8 mouse cellular contexts compared by ENCODE assay signal in the genomic region with DNA sequence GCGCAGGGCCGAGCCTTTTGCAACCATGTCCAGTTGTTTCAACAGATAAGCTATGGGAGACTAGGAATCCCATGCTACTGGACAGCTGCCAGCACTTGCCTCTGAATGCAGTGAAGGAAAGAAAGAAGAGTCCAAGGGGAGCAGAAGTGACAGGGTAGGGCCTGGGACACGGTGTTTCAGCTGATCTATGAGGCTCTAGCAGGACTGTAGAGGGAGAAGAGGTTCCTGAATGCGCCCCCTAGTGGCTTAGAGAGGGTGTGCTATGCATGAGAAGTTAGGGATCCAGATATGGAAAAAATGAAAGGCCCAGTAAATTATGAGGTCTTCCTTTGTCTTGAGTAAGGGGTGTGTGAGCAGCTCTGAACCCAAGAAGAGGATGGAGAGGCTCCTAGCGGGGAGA. TPM values are rescaled to one million over a fixed set of nuclear protein-coding genes. Genes with fewer than 3 reads are reported as not detected.
A peak's percentile ranks its signal among the peaks of the same experiment; 100 is the strongest.
DNase-seq lines count a peak whose midpoint lies in the region; ATAC-seq and TF ChIP-seq lines count a peak whose summit lies in the region.

No protein-coding gene starts in this region.

- no peaks in the 10 kb centered on the region for H3K36me3 ChIP-seq in hindbrain, embryonic 11.5 days (ENCODE audit: control insufficient read depth, insufficient read depth, low read length)
- no peaks in the 10 kb centered on the region for H3K36me3 ChIP-seq in hindbrain, embryonic 13.5 days
- no peaks in the 10 kb centered on the region for H3K36me3 ChIP-seq in ES-Bruce4 (ENCODE audit: control insufficient read depth, insufficient read depth, low read length, poor library complexity, severe bottlenecking)
- no peaks in the 10 kb centered on the region for H3K36me3 ChIP-seq in heart, embryonic 14.5 days (ENCODE audit: control insufficient read depth, insufficient read depth, low read length)
- H3K36me3 ChIP-seq in neural tube, embryonic 11.5 days (ENCODE audit: control insufficient read depth, insufficient read depth, low read length), result no peaks in the 10 kb centered on the region

- H3K9me3 ChIP-seq in hindbrain, embryonic 11.5 days (ENCODE audit: control insufficient read depth, low read length), result no peaks in the 10 kb centered on the region
- no peaks in the 10 kb centered on the region for H3K9me3 ChIP-seq in hindbrain, embryonic 13.5 days
- no peaks in the 10 kb centered on the region for H3K9me3 ChIP-seq in ES-Bruce4 (replicated peaks; ENCODE audit: control insufficient read depth, insufficient read depth, low read length, poor library complexity, severe bottlenecking)
- no peaks in the 10 kb centered on the region for H3K9me3 ChIP-seq in heart, embryonic 14.5 days (ENCODE audit: control insufficient read depth, low read length)
- H3K9me3 ChIP-seq in neural tube, embryonic 11.5 days (ENCODE audit: control insufficient read depth, low read length), result no peaks in the 10 kb centered on the region

- no peaks in the 10 kb centered on the region for H3K27me3 ChIP-seq in hindbrain, embryonic 11.5 days (ENCODE audit: control insufficient read depth, insufficient read depth, low read length)
- no peaks in the 10 kb centered on the region for H3K27me3 ChIP-seq in hindbrain, embryonic 13.5 days
- H3K27me3 ChIP-seq in ES-Bruce4 (ENCODE audit: control insufficient read depth, insufficient read depth, low read length, poor library complexity, severe bottlenecking), result no peaks in the 10 kb centered on the region
- no peaks in the 10 kb centered on the region for H3K27me3 ChIP-seq in heart, embryonic 14.5 days (ENCODE audit: control insufficient read depth, insufficient read depth, low read length)
- H3K27me3 ChIP-seq in neural tube, embryonic 11.5 days (ENCODE audit: control insufficient read depth, insufficient read depth, low read length), result no peaks in the 10 kb centered on the region

- TF ChIP-seq CTCF in ES-Bruce4 (IDR thresholded peaks at IDR 0.05; ENCODE audit: low read depth, low read length), result peak; percentile 43
- peak; percentile 58 for TF ChIP-seq CTCF in bone marrow, adult 2 months (IDR thresholded peaks at IDR 0.05; ENCODE audit: control insufficient read depth, insufficient read depth, low read length)

- H3K27ac ChIP-seq in hindbrain, embryonic 11.5 days (ENCODE audit: low read depth, low read length), result no peak overlapping the region
- no peak overlapping the region for H3K27ac ChIP-seq in hindbrain, embryonic 13.5 days
- no peak overlapping the region for H3K27ac ChIP-seq in ES-Bruce4 (ENCODE audit: insufficient read depth, low read length)
- no peak overlapping the region for H3K27ac ChIP-seq in bone marrow, adult 2 months (ENCODE audit: control insufficient read depth, insufficient read depth, low read depth, low read length, poor library complexity)
- no peak overlapping the region; a peak in 1 of 4 replicates for H3K27ac ChIP-seq in heart, embryonic 14.5 days (replicated peaks in 1 of 2; ENCODE audit: control insufficient read depth in 1 of 2, insufficient read depth in 1 of 2, low read depth in 2 of 2, low read length in 2 of 2)
- H3K27ac ChIP-seq in neural tube, embryonic 11.5 days (ENCODE audit: low read depth, low read length), result no peak overlapping the region

- H3K4me3 ChIP-seq in hindbrain, embryonic 11.5 days (ENCODE audit: low read depth, low read length), result no peak overlapping the region
- no peak overlapping the region for H3K4me3 ChIP-seq in hindbrain, embryonic 13.5 days
- H3K4me3 ChIP-seq in ES-Bruce4 (ENCODE audit: low read depth, low read length), result no peak overlapping the region
- H3K4me3 ChIP-seq in bone marrow, adult 2 months (replicated peaks; ENCODE audit: control insufficient read depth, low read depth, low read length), result no peak overlapping the region
- H3K4me3 ChIP-seq in heart, embryonic 14.5 days (ENCODE audit: control insufficient read depth in 1 of 2, insufficient read depth in 1 of 2, low read depth in 1 of 2, low read length in 2 of 2), result no peak overlapping the region
- no peak overlapping the region for H3K4me3 ChIP-seq in neural tube, embryonic 11.5 days (ENCODE audit: low read depth, low read length)

- peak; percentile 68 for DNase-seq in hindbrain, embryonic 11.5 days (ENCODE audit: low spot score)
- DNase-seq in left cerebral cortex, postnatal 4 days, result peak; percentile 32
- DNase-seq in neural tube, embryonic 11.5 days (ENCODE audit: low spot score), result peak; percentile 50
- no peak for DNase-seq in Muller cell, postnatal 12 days (ENCODE audit: inconsistent ontology term)

- no peak for TF ChIP-seq POLR2A in ES-Bruce4 (IDR thresholded peaks at IDR 0.05; ENCODE audit: insufficient read depth, low read length)
- no peak for TF ChIP-seq POLR2A in bone marrow, adult 2 months (IDR thresholded peaks at IDR 0.05; ENCODE audit: borderline replicate concordance, control insufficient read depth, low read depth, low read length)

- no peak overlapping the region for H3K4me2 ChIP-seq in hindbrain, embryonic 11.5 days (replicated peaks; ENCODE audit: low read depth, low read length)
- no peak overlapping the region for H3K4me2 ChIP-seq in hindbrain, embryonic 13.5 days
- no peak overlapping the region for H3K4me2 ChIP-seq in heart, embryonic 14.5 days (ENCODE audit: low read length)
- H3K4me2 ChIP-seq in neural tube, embryonic 11.5 days (ENCODE audit: low read depth), result no peak overlapping the region

- ATAC-seq in hindbrain, embryonic 11.5 days (ENCODE audit: low FRiP score), result no peak
- no peak for ATAC-seq in hindbrain, embryonic 13.5 days (ENCODE audit: low FRiP score)
- ATAC-seq in heart, embryonic 14.5 days (ENCODE audit: insufficient number of reproducible peaks, insufficient read depth, low FRiP score, low read depth), result peak; percentile 51; the same call in 1 of the 2 replicates
- ATAC-seq in neural tube, embryonic 11.5 days (ENCODE audit: insufficient read depth, low FRiP score, low TSS enrichment), result no peak

- TF ChIP-seq EP300 in ES-Bruce4 (IDR thresholded peaks at IDR 0.05; ENCODE audit: insufficient read depth, low read depth, low read length), result no peak

- intact Hi-C loops in left cerebral cortex, postnatal 4 days (cut with DNase I), result no loop called here

- H3K4me1 ChIP-seq in hindbrain, embryonic 11.5 days (replicated peaks; ENCODE audit: control insufficient read depth, insufficient read depth, low read length), result no peaks in the 10 kb centered on the region
- no peaks in the 10 kb centered on the region for H3K4me1 ChIP-seq in hindbrain, embryonic 13.5 days (replicated peaks)
- H3K4me1 ChIP-seq in ES-Bruce4 (ENCODE audit: control insufficient read depth, insufficient read depth, low read length), result no peaks in the 10 kb centered on the region
- H3K4me1 ChIP-seq in bone marrow, adult 2 months (ENCODE audit: control insufficient read depth, insufficient read depth, low read length), result peaks cover 3% of the 10 kb centered on the region
- peaks cover 17 to 23% of the 10 kb centered on the region in 2 experiments for H3K4me1 ChIP-seq in heart, embryonic 14.5 days (ENCODE audit: control insufficient read depth in 2 of 2, insufficient read depth in 2 of 2, low read length in 2 of 2)
- H3K4me1 ChIP-seq in neural tube, embryonic 11.5 days (ENCODE audit: control insufficient read depth, insufficient read depth, low read length), result no peaks in the 10 kb centered on the region

- no peak overlapping the region for H3K9ac ChIP-seq in hindbrain, embryonic 11.5 days (ENCODE audit: low read depth, low read length)
- H3K9ac ChIP-seq in hindbrain, embryonic 13.5 days, result no peak overlapping the region
- no peak overlapping the region for H3K9ac ChIP-seq in ES-Bruce4 (ENCODE audit: low read depth, poor library complexity, severe bottlenecking)
- peak overlapping the region; percentile 41; the same call in 1 of the 2 replicates for H3K9ac ChIP-seq in heart, embryonic 14.5 days (ENCODE audit: low read length)
- no peak overlapping the region for H3K9ac ChIP-seq in neural tube, embryonic 11.5 days (ENCODE audit: low read length)

- WGBS in hindbrain, embryonic 11.5 days, result 51% methylated on average over 5 of the region's 5 CpGs
- WGBS in hindbrain, embryonic 13.5 days, result 54% methylated on average over 5 of the region's 5 CpGs
- WGBS in bone marrow, adult 2 months, result 42% methylated on average over 5 of the region's 5 CpGs
- 33% methylated on average over 5 of the region's 5 CpGs for WGBS in heart, embryonic 14.5 days
- WGBS in neural tube, embryonic 11.5 days, result 53% methylated on average over 5 of the region's 5 CpGs

RNA-seq across cellular contexts. Expression of a gene that starts 11.4 kb away (rescaled TPM):
- polyA plus RNA-seq in hindbrain, embryonic 11.5 days (2014; fragmentation: Nextera tagmentation; extraction: Ambion mirVana), result 1.2 and 2.1 TPM in 2 replicates
- polyA plus RNA-seq in hindbrain, embryonic 13.5 days (2015; fragmentation: Nextera tagmentation; extraction: Ambion mirVana), result 0.38 and 0.39 TPM in 2 replicates
- polyA plus RNA-seq in ES-Bruce4 (2011; ENCODE audit: insufficient read depth, insufficient read length, low read depth, missing spikeins), result 0.58 TPM in 1 of 2 replicates, not detected in the other
- 15.5 and 27.1 TPM in 2 replicates for polyA plus RNA-seq in bone marrow, adult 2 months (2011; ENCODE audit: insufficient read depth, insufficient read length, low replicate concordance, missing spikeins)
- 244 and 271 TPM in 2 replicates for polyA plus RNA-seq in heart, embryonic 14.5 days (2014; fragmentation: Nextera tagmentation; extraction: Ambion mirVana)
- total RNA-seq in left cerebral cortex, postnatal 4 days (2021), result under 1 TPM; 0.12 to 0.20 TPM
- 1.6 and 2.2 TPM in 2 replicates for polyA plus RNA-seq in neural tube, embryonic 11.5 days (2014; fragmentation: Nextera tagmentation; extraction: Ambion mirVana)

RNA-seq across cellular contexts. Expression of a gene that starts 35.1 kb away (rescaled TPM):
- polyA plus RNA-seq in hindbrain, embryonic 11.5 days (2014; fragmentation: Nextera tagmentation; extraction: Ambion mirVana), result 48.3 and 50.2 TPM in 2 replicates
- polyA plus RNA-seq in hindbrain, embryonic 13.5 days (2015; fragmentation: Nextera tagmentation; extraction: Ambion mirVana), result 42.5 and 46.7 TPM in 2 replicates
- polyA plus RNA-seq in ES-Bruce4 (2011; ENCODE audit: insufficient read depth, insufficient read length, low read depth, missing spikeins), result 56.8 and 57.7 TPM in 2 replicates
- polyA plus RNA-seq in bone marrow, adult 2 months (2011; ENCODE audit: insufficient read depth, insufficient read length, low replicate concordance, missing spikeins), result 7.5 and 13.8 TPM in 2 replicates
- 58.9 and 62.5 TPM in 2 replicates for polyA plus RNA-seq in heart, embryonic 14.5 days (2014; fragmentation: Nextera tagmentation; extraction: Ambion mirVana)
- 10 to 100 TPM; 20.0 to 23.3 TPM for total RNA-seq in left cerebral cortex, postnatal 4 days (2021)
- 41.4 and 44.2 TPM in 2 replicates for polyA plus RNA-seq in neural tube, embryonic 11.5 days (2014; fragmentation: Nextera tagmentation; extraction: Ambion mirVana)
